Mouse (Mus musculus) heart, embryonic 15.5 days (tissue): ENCODE data around the gene Ino80b. TPM values are rescaled to one million over a fixed set of nuclear protein-coding genes. Genes with fewer than 3 reads are reported as not detected.

ENCODE experiments used
- ATAC-seq: fragments of 200-750 bp; cut with Nextera tagmentation; replicated peaks from 2 replicates; pipeline ENCODE4 v1.8.0; 2017; ENCODE audit warnings: low read depth, moderate TSS enrichment; ENCODE audit not compliant: insufficient number of reproducible peaks, insufficient read depth, low FRiP score
- H3K27ac ChIP-seq: fragments of 300-500 bp; sonication (generic); 2 replicates; pipeline ENCODE4 v1.5.1; 2015; ENCODE audit warnings: mild to moderate bottlenecking, inconsistent platforms
- H3K27me3 ChIP-seq: fragments of 300-500 bp; sonication (generic); 2 replicates; pipeline ENCODE4 v1.6.1; 2015; ENCODE audit warnings: inconsistent platforms
- H3K36me3 ChIP-seq: fragments of 300-500 bp; sonication (generic); 2 replicates; pipeline ENCODE4 v1.6.1; 2015; ENCODE audit warnings: mild to moderate bottlenecking, inconsistent platforms
- H3K4me1 ChIP-seq: fragments of 300-500 bp; sonication (generic); replicated peaks from 2 replicates; pipeline ENCODE4 v1.6.1; 2015; ENCODE audit warnings: inconsistent platforms
- H3K4me2 ChIP-seq: fragments of 300-500 bp; sonication (generic); 2 replicates; pipeline ENCODE4 v1.6.1; 2015; ENCODE audit warnings: inconsistent platforms, mild to moderate bottlenecking, moderate library complexity
- H3K4me3 ChIP-seq: fragments of 300-500 bp; sonication (generic); 2 replicates; pipeline ENCODE4 v1.5.1; 2015; ENCODE audit warnings: mild to moderate bottlenecking, inconsistent platforms
- H3K9ac ChIP-seq: fragments of 300-500 bp; sonication (generic); 2 replicates; pipeline ENCODE4 v1.6.1; 2015; ENCODE audit warnings: mild to moderate bottlenecking, inconsistent platforms
- H3K9me3 ChIP-seq: fragments of 300-500 bp; sonication (generic); replicated peaks from 2 replicates; pipeline ENCODE4 v1.6.1; 2016; ENCODE audit warnings: inconsistent platforms
- WGBS: fragments of 180-500 bp; shearing (Covaris S2); methylation state at CpG from one replicate; pipeline ENCODE4 v1.1.7; 2015; ENCODE audit warnings: mixed read lengths; 5-methylcytosine and 5-hydroxymethylcytosine counted together
- polyA plus RNA-seq: library from polyadenylated mRNA; unstranded; fragments of >200 nt; fragmentation: Nextera tagmentation; extraction: Ambion mirVana; gene quantifications from 2 replicates; pipeline ENCODE4 v1.2.1, GENCODE M21; 2015

Ino80b gene
- polyA plus RNA-seq, 1 experiment from 2014 or later: 7.4 TPM

GRCm38 (mm10) chr6:83124851-83125312 is 349 bp downstream of the Ino80b start:
- no peak for ATAC-seq
- H3K36me3 ChIP-seq: peaks cover 4% of the 10 kb centered on the region; the same call in 1 of the 2 replicates
- H3K4me3 ChIP-seq: peak overlapping the region; percentile 72
- H3K4me1 ChIP-seq: peaks cover 35% of the 10 kb centered on the region
- H3K4me2 ChIP-seq: peak overlapping the region; percentile 93
- peak overlapping the region; percentile 77 for H3K9ac ChIP-seq
- WGBS: under 1% methylated on average over 30 of the region's 30 CpGs
- no peaks in the 10 kb centered on the region for H3K9me3 ChIP-seq
- peak overlapping the region; percentile 68 for H3K27ac ChIP-seq
- H3K27me3 ChIP-seq: no peaks in the 10 kb centered on the region

- no peaks in the 10 kb centered on the region for H3K27me3 ChIP-seq
- peak overlapping the region; percentile 77; the same call in 1 of the 2 replicates for H3K4me3 ChIP-seq
- ATAC-seq: no peak
- H3K36me3 ChIP-seq: peaks cover 8% of the 10 kb centered on the region; the same call in 1 of the 2 replicates
- H3K4me1 ChIP-seq: peaks cover 43% of the 10 kb centered on the region
- H3K9me3 ChIP-seq: no peaks in the 10 kb centered on the region
- no peak overlapping the region for H3K27ac ChIP-seq
- H3K4me2 ChIP-seq: peak overlapping the region; percentile 95; the same call in 1 of the 2 replicates
- H3K9ac ChIP-seq: no peak overlapping the region
- WGBS: 87% methylated on average over 5 of the region's 5 CpGs
These were observed 2.3 kb downstream of the Ino80b start for GRCm38 (mm10) chr6:83122961-83123360.

GRCm38 (mm10) chr6:83121863-83122710 is 3.1 kb downstream of the Ino80b start:
- Histone ChIP-seq H3K4me3 (peak overlapping the region; percentile 77), H3K9me3 (no peaks in the 10 kb centered on the region), H3K4me2 (peak overlapping the region; percentile 95), H3K9ac (peak overlapping the region; percentile 80), H3K27ac (peak overlapping the region; percentile 92), H3K36me3 (peaks cover 16% of the 10 kb centered on the region; the same call in 1 of the 2 replicates), H3K4me1 (peaks cover 43% of the 10 kb centered on the region), H3K27me3 (no peaks in the 10 kb centered on the region)
- peak; percentile 42 for ATAC-seq
- 2% methylated on average over 52 of the region's 52 CpGs for WGBS

GRCm38 (mm10) chr6:83120930-83121862 is 4.0 kb downstream of the Ino80b start, which contains the start of gene Wbp1:
TSS of gene Wbp1 (minus strand) at chr6:83121559.
- H3K4me2 ChIP-seq: peak within 1 kb of the TSS; percentile 95
- under 1% methylated on average over 38 of the region's 38 CpGs for WGBS
- H3K27me3 ChIP-seq: no peaks in the 10 kb centered on the region
- peak within 1 kb of the TSS; percentile 77 for H3K4me3 ChIP-seq
- H3K9ac ChIP-seq: peak within 1 kb of the TSS; percentile 82
- H3K27ac ChIP-seq: peak within 1 kb of the TSS; percentile 92
- H3K36me3 ChIP-seq: peaks cover 16% of the 10 kb centered on the region; the same call in 1 of the 2 replicates
- peaks cover 49% of the 10 kb centered on the region for H3K4me1 ChIP-seq
- H3K9me3 ChIP-seq: no peaks in the 10 kb centered on the region
- peak; percentile 96 for ATAC-seq

- Histone ChIP-seq H3K9ac (no peak overlapping the region), H3K27me3 (no peaks in the 10 kb centered on the region), H3K4me1 (peaks cover 54% of the 10 kb centered on the region), H3K36me3 (peaks cover 16% of the 10 kb centered on the region; the same call in 1 of the 2 replicates), H3K27ac (peak overlapping the region; percentile 31; the same call in 1 of the 2 replicates), H3K4me2 (peak overlapping the region; percentile 95; the same call in 1 of the 2 replicates), H3K9me3 (no peaks in the 10 kb centered on the region), H3K4me3 (0 out of 2 replicates have a peak overlapping the region, but pooled peaks have one; percentile 77)
- 75% methylated on average over 7 of the region's 7 CpGs for WGBS
- no peak for ATAC-seq
These were observed 5.5 kb downstream of the Ino80b start for GRCm38 (mm10) chr6:83119734-83120051.

GRCm38 (mm10) chr6:83118825-83119733 is 6.2 kb downstream of the Ino80b start:
- 74% methylated on average over 14 of the region's 14 CpGs for WGBS
- H3K27ac ChIP-seq: peak overlapping the region; percentile 31; the same call in 1 of the 2 replicates
- no peak overlapping the region for H3K9ac ChIP-seq
- no peak overlapping the region for H3K4me2 ChIP-seq
- no peak overlapping the region for H3K4me3 ChIP-seq
- peaks cover 53% of the 10 kb centered on the region for H3K4me1 ChIP-seq
- no peaks in the 10 kb centered on the region for H3K27me3 ChIP-seq
- H3K36me3 ChIP-seq: peaks cover 16% of the 10 kb centered on the region; the same call in 1 of the 2 replicates
- H3K9me3 ChIP-seq: no peaks in the 10 kb centered on the region
- no peak for ATAC-seq

GRCm38 (mm10) chr6:83118369-83118768 is 6.9 kb downstream of the Ino80b start:
- no peak overlapping the region for H3K4me3 ChIP-seq
- no peak overlapping the region for H3K9ac ChIP-seq
- peaks cover 49% of the 10 kb centered on the region for H3K4me1 ChIP-seq
- no peaks in the 10 kb centered on the region for H3K27me3 ChIP-seq
- H3K27ac ChIP-seq: no peak overlapping the region
- peaks cover 12% of the 10 kb centered on the region; the same call in 1 of the 2 replicates for H3K36me3 ChIP-seq
- no peak overlapping the region for H3K4me2 ChIP-seq
- WGBS: 86% methylated on average over 11 of the region's 11 CpGs
- H3K9me3 ChIP-seq: no peaks in the 10 kb centered on the region
- ATAC-seq: no peak

- H3K27ac ChIP-seq: no peak overlapping the region
- no peak for ATAC-seq
- no peaks in the 10 kb centered on the region for H3K27me3 ChIP-seq
- no peak overlapping the region for H3K9ac ChIP-seq
- H3K36me3 ChIP-seq: peaks cover 12% of the 10 kb centered on the region; the same call in 1 of the 2 replicates
- H3K4me3 ChIP-seq: no peak overlapping the region
- H3K4me1 ChIP-seq: peaks cover 42% of the 10 kb centered on the region
- H3K9me3 ChIP-seq: no peaks in the 10 kb centered on the region
- 87% methylated on average over 13 of the region's 13 CpGs for WGBS
- H3K4me2 ChIP-seq: no peak overlapping the region
These were observed 7.6 kb downstream of the Ino80b start for GRCm38 (mm10) chr6:83117616-83118015.

- no peak overlapping the region for H3K9ac ChIP-seq
These were observed 8.1 kb downstream of the Ino80b start for GRCm38 (mm10) chr6:83117165-83117438.

GRCm38 (mm10) chr6:83116373-83117164 is 8.7 kb downstream of the Ino80b start:
- Histone ChIP-seq H3K36me3 (peaks cover 12% of the 10 kb centered on the region; the same call in 1 of the 2 replicates), H3K9ac (peak overlapping the region; percentile 83), H3K27me3 (no peaks in the 10 kb centered on the region), H3K4me2 (peak overlapping the region; percentile 94), H3K9me3 (no peaks in the 10 kb centered on the region), H3K27ac (no peak overlapping the region), H3K4me1 (peaks cover 44% of the 10 kb centered on the region), H3K4me3 (peak overlapping the region; percentile 84)
- WGBS: 68% methylated on average over 11 of the region's 11 CpGs
- ATAC-seq: no peak

More at GRCm38 (mm10) chr6:83117165-83117438, 8.1 kb downstream of the Ino80b start:
- WGBS: 80% methylated on average over 4 of the region's 4 CpGs
- no peak overlapping the region for H3K4me3 ChIP-seq
- H3K4me2 ChIP-seq: no peak overlapping the region
- H3K27ac ChIP-seq: no peak overlapping the region
- no peaks in the 10 kb centered on the region for H3K27me3 ChIP-seq
- peaks cover 40% of the 10 kb centered on the region for H3K4me1 ChIP-seq
- H3K9me3 ChIP-seq: no peaks in the 10 kb centered on the region
- H3K36me3 ChIP-seq: peaks cover 12% of the 10 kb centered on the region; the same call in 1 of the 2 replicates
- no peak for ATAC-seq
